Comparison of ENCODE assay signal across 18 mouse cellular contexts in genomic region chr3:22223023-22223422, GRCm38 (mm10).
DNase-seq lines count a peak whose midpoint lies in the region; ATAC-seq lines count a peak whose summit lies in the region.
"Had no signal": no experiment of that assay in that cellular context is flagged by ENCODE, and none has a peak within 500 bp of the region (broad histone marks: within the 10 kb centered on the region; RNA-seq: fewer than 3 reads in every experiment).

No protein-coding gene starts in this region.

- no peaks in the 10 kb centered on the region for H3K9me3 ChIP-seq in midbrain, embryonic 11.5 days (ENCODE audit: control insufficient read depth, low read length)
- H3K9me3 ChIP-seq in midbrain, embryonic 15.5 days = no peaks in the 10 kb centered on the region
- H3K9me3 ChIP-seq: G1E had no signal

- no peaks in the 10 kb centered on the region for H3K27me3 ChIP-seq in midbrain, embryonic 11.5 days (ENCODE audit: control insufficient read depth, insufficient read depth, low read length)
- no peaks in the 10 kb centered on the region for H3K27me3 ChIP-seq in midbrain, embryonic 15.5 days (replicated peaks)
- H3K27me3 ChIP-seq: CH12.LX, Patski had no signal

- H3K27ac ChIP-seq in midbrain, embryonic 11.5 days (ENCODE audit: low read depth, low read length) = no peak overlapping the region
- no peak overlapping the region for H3K27ac ChIP-seq in midbrain, embryonic 15.5 days

- no peak overlapping the region for H3K4me2 ChIP-seq in midbrain, embryonic 11.5 days
- H3K4me2 ChIP-seq in midbrain, embryonic 15.5 days = no peak overlapping the region

- 89% methylated on average over 5 of the region's 5 CpGs for WGBS in midbrain, embryonic 11.5 days
- WGBS in midbrain, embryonic 15.5 days = 89% methylated on average over 5 of the region's 5 CpGs

- DNase-seq in midbrain, embryonic 11.5 days (ENCODE audit: low spot score, missing footprints) = peak; percentile 60
- DNase-seq: adrenal gland, adult 2 months; adrenal gland, adult 8-10 months; adrenal gland, postnatal 10 days; adrenal gland, postnatal 14 days; adrenal gland, postnatal 25 days; adrenal gland, postnatal 36 days; B cell, adult 2 months; cerebellum, adult 11 months; cerebellum, adult 11-12 months; cerebellum, adult 18-20 months; cerebellum, adult 2 months had no signal

- no peak for ATAC-seq in midbrain, embryonic 11.5 days (ENCODE audit: low FRiP score)
- no peak for ATAC-seq in midbrain, embryonic 15.5 days (replicated peaks)
- ATAC-seq: activated CD4-positive, CD25-positive, alpha-beta regulatory T cell, adult 4 months; CD4-positive, CD25-positive, alpha-beta regulatory T cell, adult 4 months; Patski had no signal

- no peaks in the 10 kb centered on the region for H3K36me3 ChIP-seq in midbrain, embryonic 11.5 days (ENCODE audit: control insufficient read depth, insufficient read depth, low read length)
- H3K36me3 ChIP-seq in midbrain, embryonic 15.5 days (replicated peaks) = no peaks in the 10 kb centered on the region
- H3K36me3 ChIP-seq: G1E had no signal

- no peak overlapping the region for H3K4me3 ChIP-seq in midbrain, embryonic 11.5 days (ENCODE audit: low read depth, low read length)
- H3K4me3 ChIP-seq in midbrain, embryonic 15.5 days = no peak overlapping the region

- no peak overlapping the region for H3K9ac ChIP-seq in midbrain, embryonic 11.5 days (ENCODE audit: low read length)
- no peak overlapping the region for H3K9ac ChIP-seq in midbrain, embryonic 15.5 days

- no peaks in the 10 kb centered on the region for H3K4me1 ChIP-seq in midbrain, embryonic 11.5 days (ENCODE audit: control insufficient read depth, insufficient read depth, low read length)
- H3K4me1 ChIP-seq in midbrain, embryonic 15.5 days = no peaks in the 10 kb centered on the region
